Mouse (Mus musculus): ENCODE measurements around the gene Rfxank. TPM values are rescaled to one million over a fixed set of nuclear protein-coding genes. Genes with fewer than 3 reads are reported as not detected.

Gene Rfxank
- polyA plus RNA-seq, 1 experiment from 2014 or later, result 17.6 TPM

- peak overlapping the region; percentile 36 for H3K4me3 ChIP-seq (ENCODE audit: low read depth, low read length)
- H3K27ac ChIP-seq (ENCODE audit: low read depth, low read length), result no peak overlapping the region
- peak; percentile 76 for ATAC-seq (replicated peaks; ENCODE audit: low FRiP score)
- peak; percentile 85 for DNase-seq (ENCODE audit: low spot score)
- peak overlapping the region; percentile 40 for H3K9ac ChIP-seq (ENCODE audit: low read length)
- 4% methylated on average over 56 of the region's 56 CpGs for WGBS
- H3K4me1 ChIP-seq (replicated peaks; ENCODE audit: control insufficient read depth, insufficient read depth, low read length), result peaks cover 17% of the 10 kb centered on the region; the same call in 1 of the 2 replicates
- peaks cover 69% of the 10 kb centered on the region for H3K27me3 ChIP-seq (ENCODE audit: control insufficient read depth, insufficient read depth, low read length)
- no peaks in the 10 kb centered on the region for H3K9me3 ChIP-seq (ENCODE audit: control insufficient read depth, low read length)
- no peaks in the 10 kb centered on the region for H3K36me3 ChIP-seq (ENCODE audit: control insufficient read depth, insufficient read depth, low read length)
- peak overlapping the region; percentile 83 for H3K4me2 ChIP-seq (ENCODE audit: low read depth, low read length, severe bottlenecking)
These were observed 50.9 kb downstream of the Rfxank start for GRCm38 (mm10) chr8:70087836-70088650.

- Histone ChIP-seq H3K9ac (ENCODE audit: low read length) (no peak overlapping the region; the same call in 1 of the 2 replicates), H3K27ac (ENCODE audit: low read depth, low read length) (no peak overlapping the region), H3K4me3 (ENCODE audit: low read depth, low read length) (no peak overlapping the region), H3K9me3 (ENCODE audit: control insufficient read depth, low read length) (no peaks in the 10 kb centered on the region), H3K4me1 (replicated peaks; ENCODE audit: control insufficient read depth, insufficient read depth, low read length) (peaks cover 17% of the 10 kb centered on the region; the same call in 1 of the 2 replicates), H3K27me3 (ENCODE audit: control insufficient read depth, insufficient read depth, low read length) (peaks cover 74% of the 10 kb centered on the region), H3K36me3 (ENCODE audit: control insufficient read depth, insufficient read depth, low read length) (no peaks in the 10 kb centered on the region), H3K4me2 (ENCODE audit: low read depth, low read length, severe bottlenecking) (no peak overlapping the region)
- 4% methylated on average over 7 of the region's 7 CpGs for WGBS
- ATAC-seq (replicated peaks; ENCODE audit: low FRiP score), result no peak
- no peak for DNase-seq (ENCODE audit: low spot score)
These were observed 51.7 kb downstream of the Rfxank start for GRCm38 (mm10) chr8:70087237-70087636.

- DNase-seq (ENCODE audit: low spot score) (no peak), ATAC-seq (replicated peaks; ENCODE audit: low FRiP score) (no peak)
- Histone ChIP-seq H3K9me3 (ENCODE audit: control insufficient read depth, low read length) (no peaks in the 10 kb centered on the region), H3K4me2 (ENCODE audit: low read depth, low read length, severe bottlenecking) (no peak overlapping the region), H3K27me3 (ENCODE audit: control insufficient read depth, insufficient read depth, low read length) (peaks cover 74% of the 10 kb centered on the region), H3K36me3 (ENCODE audit: control insufficient read depth, insufficient read depth, low read length) (no peaks in the 10 kb centered on the region), H3K27ac (ENCODE audit: low read depth, low read length) (no peak overlapping the region), H3K9ac (ENCODE audit: low read length) (no peak overlapping the region), H3K4me1 (replicated peaks; ENCODE audit: control insufficient read depth, insufficient read depth, low read length) (peaks cover 17% of the 10 kb centered on the region; the same call in 1 of the 2 replicates), H3K4me3 (ENCODE audit: low read depth, low read length) (no peak overlapping the region)
- WGBS, result 46% methylated on average over 1 of the region's 1 CpGs
These were observed 52.8 kb downstream of the Rfxank start for GRCm38 (mm10) chr8:70086151-70086550.

GRCm38 (mm10) chr8:70084191-70085065, 54.5 kb downstream of the Rfxank start:
- no peaks in the 10 kb centered on the region for H3K9me3 ChIP-seq (ENCODE audit: control insufficient read depth, low read length)
- peak overlapping the region; percentile 36 for H3K4me3 ChIP-seq (ENCODE audit: low read depth, low read length)
- 2% methylated on average over 71 of the region's 71 CpGs for WGBS
- 0 out of 2 replicates have a peak overlapping the region, but pooled peaks have one; percentile 37 for H3K9ac ChIP-seq (ENCODE audit: low read length)
- peaks cover 68% of the 10 kb centered on the region for H3K27me3 ChIP-seq (ENCODE audit: control insufficient read depth, insufficient read depth, low read length)
- no peak for ATAC-seq (replicated peaks; ENCODE audit: low FRiP score)
- peaks cover 15% of the 10 kb centered on the region; the same call in 1 of the 2 replicates for H3K4me1 ChIP-seq (replicated peaks; ENCODE audit: control insufficient read depth, insufficient read depth, low read length)
- H3K36me3 ChIP-seq (ENCODE audit: control insufficient read depth, insufficient read depth, low read length), result no peaks in the 10 kb centered on the region
- DNase-seq (ENCODE audit: low spot score), result peak; percentile 60
- no peak overlapping the region for H3K27ac ChIP-seq (ENCODE audit: low read depth, low read length)
- H3K4me2 ChIP-seq (ENCODE audit: low read depth, low read length, severe bottlenecking), result peak overlapping the region; percentile 60

GRCm38 (mm10) chr8:70083285-70083684, 55.7 kb downstream of the Rfxank start, which contains the start of gene Hapln4:
Gene Hapln4, plus strand, starts transcription at chr8:70083457.
- Histone ChIP-seq H3K4me2 (ENCODE audit: low read depth, low read length, severe bottlenecking) (peak within 1 kb of the TSS; percentile 60), H3K27ac (ENCODE audit: low read depth, low read length) (no peak within 1 kb of the TSS), H3K9ac (ENCODE audit: low read length) (0 out of 2 replicates have a peak within 1 kb of the TSS, but pooled peaks have one; percentile 37), H3K4me3 (ENCODE audit: low read depth, low read length) (peak within 1 kb of the TSS; percentile 36), H3K27me3 (ENCODE audit: control insufficient read depth, insufficient read depth, low read length) (peaks cover 57% of the 10 kb centered on the region), H3K4me1 (replicated peaks; ENCODE audit: control insufficient read depth, insufficient read depth, low read length) (peaks cover 15% of the 10 kb centered on the region; the same call in 1 of the 2 replicates), H3K36me3 (ENCODE audit: control insufficient read depth, insufficient read depth, low read length) (no peaks in the 10 kb centered on the region), H3K9me3 (ENCODE audit: control insufficient read depth, low read length) (no peaks in the 10 kb centered on the region)
- ATAC-seq (replicated peaks; ENCODE audit: low FRiP score) (peak; percentile 19; the same call in 1 of the 2 replicates), DNase-seq (ENCODE audit: low spot score) (peak; percentile 85)
- under 1% methylated on average over 26 of the region's 26 CpGs for WGBS

- DNase-seq (ENCODE audit: low spot score) (no peak), ATAC-seq (replicated peaks; ENCODE audit: low FRiP score) (no peak)
- Histone ChIP-seq H3K4me3 (ENCODE audit: low read depth, low read length) (no peak overlapping the region), H3K9me3 (ENCODE audit: control insufficient read depth, low read length) (no peaks in the 10 kb centered on the region), H3K4me2 (ENCODE audit: low read depth, low read length, severe bottlenecking) (no peak overlapping the region), H3K4me1 (replicated peaks; ENCODE audit: control insufficient read depth, insufficient read depth, low read length) (peaks cover 12% of the 10 kb centered on the region; the same call in 1 of the 2 replicates), H3K27ac (ENCODE audit: low read depth, low read length) (no peak overlapping the region), H3K36me3 (ENCODE audit: control insufficient read depth, insufficient read depth, low read length) (no peaks in the 10 kb centered on the region), H3K9ac (ENCODE audit: low read length) (no peak overlapping the region), H3K27me3 (ENCODE audit: control insufficient read depth, insufficient read depth, low read length) (peaks cover 44% of the 10 kb centered on the region)
- WGBS, result 87% methylated on average over 2 of the region's 2 CpGs
These were observed 57.0 kb downstream of the Rfxank start for GRCm38 (mm10) chr8:70081976-70082375.

Small RNAs within 50 kb of the gene (microRNA-seq; reads per million reads assigned to microRNA genes)
- not detected for gene Mir7066 (ENCODE audit: insufficient number of aligned reads)

Other genes with a start within 250 kb of the Rfxank start
- 5.2 and 6.0 TPM in 2 replicates for gene Tssk6, start 237.0 kb downstream of the Rfxank start, polyA plus RNA-seq (2014; fragmentation: Nextera tagmentation; extraction: Ambion mirVana)
- gene Ndufa13, start 236.6 kb downstream of the Rfxank start, polyA plus RNA-seq (2014; fragmentation: Nextera tagmentation; extraction: Ambion mirVana), result 153 and 155 TPM in 2 replicates
- 4.0 and 4.4 TPM in 2 replicates for gene Yjefn3, start 236.4 kb downstream of the Rfxank start, polyA plus RNA-seq (2014; fragmentation: Nextera tagmentation; extraction: Ambion mirVana)
- 81.7 and 88.6 TPM in 2 replicates for gene Gatad2a, start 142.8 kb downstream of the Rfxank start, polyA plus RNA-seq (2014; fragmentation: Nextera tagmentation; extraction: Ambion mirVana)
- gene Mau2, start 96.4 kb downstream of the Rfxank start, polyA plus RNA-seq (2014; fragmentation: Nextera tagmentation; extraction: Ambion mirVana), result 53.8 and 56.4 TPM in 2 replicates
- gene Sugp1, start 96.3 kb downstream of the Rfxank start, polyA plus RNA-seq (2014; fragmentation: Nextera tagmentation; extraction: Ambion mirVana), result 44.6 and 45.4 TPM in 2 replicates
- 0.76 and 1.3 TPM in 2 replicates for gene Tm6sf2, start 66.2 kb downstream of the Rfxank start, polyA plus RNA-seq (2014; fragmentation: Nextera tagmentation; extraction: Ambion mirVana)
- gene Hapln4, start 55.7 kb downstream of the Rfxank start, polyA plus RNA-seq (2014; fragmentation: Nextera tagmentation; extraction: Ambion mirVana), result 0.05 TPM in 1 of 2 replicates, not detected in the other
- 51.5 and 60.4 TPM in 2 replicates for gene Ncan, start 18.3 kb downstream of the Rfxank start, polyA plus RNA-seq (2014; fragmentation: Nextera tagmentation; extraction: Ambion mirVana)
- 20.7 and 23.9 TPM in 2 replicates for gene Nr2c2ap, start 7.8 kb downstream of the Rfxank start, polyA plus RNA-seq (2014; fragmentation: Nextera tagmentation; extraction: Ambion mirVana)
- 40.5 and 41.9 TPM in 2 replicates for gene Borcs8, start 345 bp upstream of the Rfxank start, polyA plus RNA-seq (2014; fragmentation: Nextera tagmentation; extraction: Ambion mirVana)
- 0.67 and 1.1 TPM in 2 replicates for gene Mef2b, start 557 bp upstream of the Rfxank start, polyA plus RNA-seq (2014; fragmentation: Nextera tagmentation; extraction: Ambion mirVana)
- 42.5 and 45.1 TPM in 2 replicates for gene Tmem161a, start 33.2 kb upstream of the Rfxank start, polyA plus RNA-seq (2014; fragmentation: Nextera tagmentation; extraction: Ambion mirVana)
- 1.9 and 2.5 TPM in 2 replicates for gene Slc25a42, start 73.2 kb upstream of the Rfxank start, polyA plus RNA-seq (2014; fragmentation: Nextera tagmentation; extraction: Ambion mirVana)
- 60.4 and 74.7 TPM in 2 replicates for gene Sugp2, start 95.1 kb upstream of the Rfxank start, polyA plus RNA-seq (2014; fragmentation: Nextera tagmentation; extraction: Ambion mirVana)
- 31.2 and 35.7 TPM in 2 replicates for gene Armc6, start 95.3 kb upstream of the Rfxank start, polyA plus RNA-seq (2014; fragmentation: Nextera tagmentation; extraction: Ambion mirVana)
- 87.6 and 91.4 TPM in 2 replicates for gene Homer3, start 143.7 kb upstream of the Rfxank start, polyA plus RNA-seq (2014; fragmentation: Nextera tagmentation; extraction: Ambion mirVana)
- gene Ddx49, start 163.3 kb upstream of the Rfxank start, polyA plus RNA-seq (2014; fragmentation: Nextera tagmentation; extraction: Ambion mirVana), result 54.4 and 61.5 TPM in 2 replicates
- gene Cope, start 163.4 kb upstream of the Rfxank start, polyA plus RNA-seq (2014; fragmentation: Nextera tagmentation; extraction: Ambion mirVana), result 220 and 268 TPM in 2 replicates
- gene Cers1, start 176.6 kb upstream of the Rfxank start, polyA plus RNA-seq (2014; fragmentation: Nextera tagmentation; extraction: Ambion mirVana), result 10.6 and 11.0 TPM in 2 replicates
- gene Gdf1, start 190.7 kb upstream of the Rfxank start, polyA plus RNA-seq (2014; fragmentation: Nextera tagmentation; extraction: Ambion mirVana), result 1.8 and 2.6 TPM in 2 replicates
- 25.6 and 25.8 TPM in 2 replicates for gene Upf1, start 214.1 kb upstream of the Rfxank start, polyA plus RNA-seq (2014; fragmentation: Nextera tagmentation; extraction: Ambion mirVana)
- 0.56 TPM in 1 of 2 replicates, not detected in the other for gene Comp, start 234.4 kb upstream of the Rfxank start, polyA plus RNA-seq (2014; fragmentation: Nextera tagmentation; extraction: Ambion mirVana)